Mouse (Mus musculus) heart, embryonic 16.5 days (tissue): Measurements from ENCODE around the gene Psmd2. TPM values are rescaled to one million over a fixed set of nuclear protein-coding genes. Genes with fewer than 3 reads are reported as not detected.

Experiments used
- ATAC-seq: fragments of 200-750 bp; cut with Nextera tagmentation; replicated peaks from 2 replicates; pipeline ENCODE4 v1.8.0; 2017; ENCODE audit warnings: moderate number of reproducible peaks; ENCODE audit not compliant: insufficient read depth, low FRiP score; ENCODE audit errors: extremely low read depth
- H3K27ac ChIP-seq: fragments of 300-500 bp; sonication (generic); 2 replicates; pipeline ENCODE4 v1.5.1; 2014; ENCODE audit warnings: mild to moderate bottlenecking, low read length, control low read depth, moderate library complexity
- H3K27me3 ChIP-seq: fragments of 300-500 bp; sonication (generic); 2 replicates; pipeline ENCODE4 v1.6.1; 2014; ENCODE audit warnings: low read length, mixed read lengths; ENCODE audit not compliant: control insufficient read depth, insufficient read depth
- H3K36me3 ChIP-seq: fragments of 300-500 bp; sonication (generic); 2 replicates; pipeline ENCODE4 v1.6.1; 2014; ENCODE audit not compliant: control insufficient read depth, insufficient read depth
- H3K4me1 ChIP-seq: fragments of 300-500 bp; sonication (generic); 2 replicates; pipeline ENCODE4 v1.6.1; 2014; ENCODE audit warnings: low read length, mixed read lengths; ENCODE audit not compliant: control insufficient read depth, insufficient read depth
- H3K4me2 ChIP-seq: fragments of 300-500 bp; sonication (generic); 2 replicates; pipeline ENCODE4 v1.6.1; 2014; ENCODE audit warnings: low read depth, mild to moderate bottlenecking, control low read depth, low read length
- H3K4me3 ChIP-seq: fragments of 300-500 bp; sonication (generic); 2 replicates; pipeline ENCODE4 v1.5.1; 2014; ENCODE audit warnings: mild to moderate bottlenecking, control low read depth, low read length
- H3K9ac ChIP-seq: fragments of 300-500 bp; sonication (generic); 2 replicates; pipeline ENCODE4 v1.6.1; 2014; ENCODE audit warnings: low read length, control low read depth
- H3K9me3 ChIP-seq: fragments of 300-500 bp; sonication (generic); replicated peaks from 2 replicates; pipeline ENCODE4 v1.6.1; 2016; ENCODE audit warnings: low read length; ENCODE audit not compliant: control insufficient read depth
- WGBS: fragments of 180-500 bp; shearing (Covaris S2); extraction: QIAGEN DNeasy Blood & Tissue Kit; methylation state at CpG from one replicate; pipeline ENCODE4 v1.1.7; 2014; 5-methylcytosine and 5-hydroxymethylcytosine counted together
- polyA plus RNA-seq: library from polyadenylated mRNA; unstranded; fragments of >200 nt; fragmentation: Nextera tagmentation; extraction: Ambion mirVana; gene quantifications from 2 replicates; pipeline ENCODE4 v1.2.1, GENCODE M21; 2015

Psmd2 gene
- polyA plus RNA-seq, 1 experiment from 2014 or later, result 248 TPM

- Histone ChIP-seq H3K4me1 (peaks cover 6% of the 10 kb centered on the region), H3K27me3 (no peaks in the 10 kb centered on the region), H3K4me3 (no peak overlapping the region), H3K9ac (no peak overlapping the region), H3K27ac (no peak overlapping the region), H3K36me3 (no peaks in the 10 kb centered on the region; the same call in 1 of the 2 replicates), H3K9me3 (no peaks in the 10 kb centered on the region), H3K4me2 (no peak overlapping the region)
- WGBS, result 87% methylated on average over 6 of the region's 6 CpGs
- ATAC-seq, result no peak
Observed at GRCm38 (mm10) chr16:20703699-20704400, 52.4 kb downstream of the Psmd2 start.

- H3K27me3 ChIP-seq, result no peaks in the 10 kb centered on the region
- H3K4me2 ChIP-seq, result no peak overlapping the region
- H3K4me1 ChIP-seq, result peaks cover 6% of the 10 kb centered on the region
- no peaks in the 10 kb centered on the region; the same call in 1 of the 2 replicates for H3K36me3 ChIP-seq
- no peak overlapping the region for H3K9ac ChIP-seq
- 77% methylated on average over 3 of the region's 3 CpGs for WGBS
- H3K27ac ChIP-seq, result no peak overlapping the region
- H3K4me3 ChIP-seq, result no peak overlapping the region
- ATAC-seq, result no peak
- no peaks in the 10 kb centered on the region for H3K9me3 ChIP-seq
Observed at GRCm38 (mm10) chr16:20705786-20706185, 54.3 kb downstream of the Psmd2 start.

GRCm38 (mm10) chr16:20706407-20707055, 55.1 kb downstream of the Psmd2 start:
- peaks cover 6% of the 10 kb centered on the region for H3K4me1 ChIP-seq
- 83% methylated on average over 2 of the region's 2 CpGs for WGBS
- H3K4me3 ChIP-seq, result no peak overlapping the region
- no peaks in the 10 kb centered on the region for H3K27me3 ChIP-seq
- no peak overlapping the region for H3K4me2 ChIP-seq
- no peaks in the 10 kb centered on the region for H3K9me3 ChIP-seq
- no peak overlapping the region for H3K27ac ChIP-seq
- H3K36me3 ChIP-seq, result peaks cover 3% of the 10 kb centered on the region
- no peak overlapping the region for H3K9ac ChIP-seq
- ATAC-seq, result no peak

DNA sequence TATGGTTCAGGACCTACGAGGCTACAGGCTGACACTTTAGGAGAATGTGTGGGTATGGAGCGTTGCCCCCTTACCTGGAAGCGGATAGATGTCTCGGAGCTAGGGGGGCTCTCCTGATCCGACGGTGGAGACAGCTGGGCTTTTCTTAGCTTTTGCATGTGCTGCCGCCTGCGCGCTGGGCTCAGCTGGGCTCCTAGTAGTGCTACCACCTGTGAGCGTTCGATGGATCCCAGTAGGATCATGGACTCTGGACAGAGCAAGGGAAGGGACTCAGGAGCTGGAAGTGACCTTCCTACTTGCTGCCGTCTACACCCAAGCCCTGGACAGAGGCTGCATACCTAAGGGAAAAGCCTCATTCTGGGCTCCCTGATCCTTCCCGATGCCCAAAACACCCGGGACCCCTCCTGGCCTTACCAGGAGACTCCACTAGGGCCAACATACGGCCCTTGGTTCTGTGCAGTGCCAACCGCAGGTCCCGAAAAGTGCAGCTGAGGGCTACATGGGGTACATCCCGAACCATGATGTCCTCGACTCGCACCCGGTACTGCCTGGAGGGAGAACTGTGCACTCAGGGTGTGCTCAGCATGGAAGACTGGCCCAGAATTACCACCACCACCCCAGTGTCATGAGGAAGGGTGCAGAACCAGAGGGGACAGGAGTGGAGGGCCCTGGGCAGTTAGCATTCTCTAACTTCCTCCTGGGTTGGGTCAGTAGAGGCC, 56.9 kb downstream of the Psmd2 start:
- H3K27ac ChIP-seq, result no peak overlapping the region
- H3K4me2 ChIP-seq, result no peak overlapping the region
- WGBS, result 92% methylated on average over 21 of the region's 21 CpGs
- no peak overlapping the region for H3K4me3 ChIP-seq
- no peaks in the 10 kb centered on the region for H3K9me3 ChIP-seq
- ATAC-seq, result no peak
- H3K4me1 ChIP-seq, result no peaks in the 10 kb centered on the region
- no peak overlapping the region for H3K9ac ChIP-seq
- H3K27me3 ChIP-seq, result no peaks in the 10 kb centered on the region
- peaks cover 4% of the 10 kb centered on the region for H3K36me3 ChIP-seq

GRCm38 (mm10) chr16:20708939-20709734, 57.7 kb downstream of the Psmd2 start:
- 74% methylated on average over 19 of the region's 19 CpGs for WGBS
- Histone ChIP-seq H3K4me1 (peaks cover 2% of the 10 kb centered on the region; the same call in 1 of the 2 replicates), H3K4me3 (no peak overlapping the region), H3K4me2 (no peak overlapping the region), H3K36me3 (peaks cover 4% of the 10 kb centered on the region), H3K27me3 (no peaks in the 10 kb centered on the region), H3K9ac (no peak overlapping the region), H3K27ac (no peak overlapping the region), H3K9me3 (no peaks in the 10 kb centered on the region)
- ATAC-seq, result 0 out of 2 replicates have a peak, but pooled peaks have one; percentile 11

GRCm38 (mm10) chr16:20710370-20710769, 58.9 kb downstream of the Psmd2 start:
- ATAC-seq, result no peak
- no peak overlapping the region for H3K4me3 ChIP-seq
- no peak overlapping the region for H3K27ac ChIP-seq
- peaks cover 4% of the 10 kb centered on the region; the same call in 1 of the 2 replicates for H3K36me3 ChIP-seq
- H3K9ac ChIP-seq, result no peak overlapping the region
- H3K4me2 ChIP-seq, result no peak overlapping the region
- WGBS, result 89% methylated on average over 11 of the region's 11 CpGs
- H3K27me3 ChIP-seq, result no peaks in the 10 kb centered on the region
- H3K4me1 ChIP-seq, result peaks cover 11% of the 10 kb centered on the region
- H3K9me3 ChIP-seq, result no peaks in the 10 kb centered on the region

GRCm38 (mm10) chr16:20710810-20711209, 59.4 kb downstream of the Psmd2 start:
- Histone ChIP-seq H3K27me3 (no peaks in the 10 kb centered on the region), H3K4me2 (no peak overlapping the region), H3K4me3 (no peak overlapping the region), H3K4me1 (peaks cover 13% of the 10 kb centered on the region), H3K9ac (no peak overlapping the region), H3K9me3 (no peaks in the 10 kb centered on the region), H3K36me3 (peaks cover 4% of the 10 kb centered on the region; the same call in 1 of the 2 replicates), H3K27ac (no peak overlapping the region)
- no peak for ATAC-seq
- 74% methylated on average over 4 of the region's 4 CpGs for WGBS

DNA sequence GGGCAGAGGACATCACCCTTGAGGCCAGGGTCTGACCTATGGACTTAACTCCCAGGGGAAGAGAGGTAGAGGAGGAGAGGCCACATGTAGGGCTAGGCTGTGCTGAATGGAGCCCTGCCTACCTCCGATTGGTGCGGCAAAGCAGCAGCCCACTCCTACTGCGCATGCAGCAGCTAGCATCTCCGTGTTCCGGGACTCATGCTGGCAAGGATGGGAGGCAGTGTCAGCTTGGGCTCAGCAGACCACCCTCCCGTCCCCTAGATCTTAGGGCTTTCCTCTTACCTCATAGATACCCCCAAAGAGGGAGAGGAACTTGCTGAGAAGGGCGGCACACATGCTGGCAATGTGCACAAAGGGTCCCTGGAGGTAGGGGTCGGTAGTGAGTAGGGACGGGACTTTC, 60.7 kb downstream of the Psmd2 start:
- 77% methylated on average over 9 of the region's 9 CpGs for WGBS
- ATAC-seq, result no peak
- peaks cover 4% of the 10 kb centered on the region; the same call in 1 of the 2 replicates for H3K36me3 ChIP-seq
- no peak overlapping the region for H3K4me3 ChIP-seq
- H3K9me3 ChIP-seq, result no peaks in the 10 kb centered on the region
- no peak overlapping the region for H3K4me2 ChIP-seq
- H3K27me3 ChIP-seq, result no peaks in the 10 kb centered on the region
- H3K4me1 ChIP-seq, result peaks cover 18% of the 10 kb centered on the region
- no peak overlapping the region for H3K27ac ChIP-seq
- no peak overlapping the region for H3K9ac ChIP-seq
